Mouse (Mus musculus) megakaryocyte progenitor cell, adult 5-6 weeks (primary cell): ENCODE measurements around the gene Mthfd1l. TPM values are rescaled to one million over a fixed set of nuclear protein-coding genes. Genes with fewer than 3 reads are reported as not detected.

Source experiments
- ATAC-seq: replicated peaks from 2 replicates; pipeline ENCODE4 v1.8.0; 2016; ENCODE audit warnings: mild to moderate bottlenecking, moderate TSS enrichment, inconsistent platforms; ENCODE audit not compliant: poor library complexity
- total RNA-seq, 2 experiments: library from RNA; stranded (forward) in 1 of 2; stranded (reverse) in 1 of 2; fragments of 157-497, 149-512 nt in 1 of 2; fragments of 200-1000 nt in 1 of 2; gene quantifications; 2 replicates each; pipeline versions ENCODE4 v1.2.3 to v1.2.4; 2015 to 2017

Mthfd1l gene
- total RNA-seq, 2 experiments from 2014 or later, result 39.4 to 99.8 TPM

DNA sequence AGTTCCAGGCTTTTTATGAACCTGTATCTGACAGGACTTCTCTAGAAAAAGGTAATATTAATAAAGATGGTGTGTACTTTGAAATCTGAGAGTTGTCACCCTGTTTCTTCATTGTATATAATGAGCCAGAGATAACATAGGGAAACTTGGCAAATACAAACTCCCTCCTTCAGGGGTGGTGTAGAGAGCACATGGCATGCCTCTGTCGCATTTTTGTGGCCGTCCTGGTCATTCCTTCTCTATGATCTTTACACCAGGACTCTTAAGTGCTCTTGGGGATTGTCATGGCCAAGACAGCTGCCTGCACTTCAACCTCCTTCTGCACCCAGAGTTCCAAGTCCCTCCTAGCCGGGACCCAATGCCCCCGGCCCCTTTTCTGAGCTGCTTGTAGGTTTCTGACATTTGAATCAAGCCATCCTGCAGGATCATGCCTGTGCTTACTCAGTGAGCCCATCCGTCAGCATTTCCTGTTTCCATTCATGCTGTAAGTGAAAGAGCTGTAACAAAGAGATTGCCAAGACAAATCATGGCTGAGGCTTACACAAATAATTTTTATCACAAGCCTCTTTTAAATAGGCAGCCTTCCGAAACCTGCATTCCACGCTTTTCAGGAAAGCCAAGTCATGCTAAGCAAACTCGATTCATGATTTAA, 106.2 kb downstream of the Mthfd1l start:
- peak; percentile 54 for ATAC-seq

DNA sequence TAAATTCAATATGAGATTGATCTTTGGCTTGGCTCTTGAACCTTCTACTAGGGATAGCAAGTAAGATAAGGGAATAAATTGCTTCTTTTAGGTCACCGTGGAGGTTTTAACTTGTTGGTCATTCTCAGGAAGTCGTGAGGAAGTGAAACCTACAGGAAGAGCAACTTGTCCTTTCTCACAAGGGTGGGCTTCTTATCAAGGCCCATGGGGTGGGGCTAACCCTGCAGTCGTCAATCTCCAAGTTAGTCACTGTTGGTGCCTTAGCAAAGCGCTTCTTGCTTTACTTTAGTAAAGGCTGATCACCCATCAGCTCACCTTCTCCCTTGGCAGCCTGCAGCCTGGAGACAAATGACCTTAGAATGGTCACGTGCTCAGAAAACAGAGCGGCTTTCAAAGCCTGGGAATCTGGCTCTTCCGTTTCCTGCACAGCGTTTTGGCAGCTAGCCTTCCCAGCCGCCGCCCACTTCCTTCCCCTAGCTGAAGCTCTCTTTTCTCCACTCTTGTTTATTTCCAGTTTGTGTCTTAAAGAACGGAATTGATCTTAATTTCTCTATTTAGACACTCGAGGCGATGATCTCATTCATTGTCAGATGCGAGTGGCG, 106.8 kb downstream of the Mthfd1l start:
- peak; percentile 66 for ATAC-seq

DNA sequence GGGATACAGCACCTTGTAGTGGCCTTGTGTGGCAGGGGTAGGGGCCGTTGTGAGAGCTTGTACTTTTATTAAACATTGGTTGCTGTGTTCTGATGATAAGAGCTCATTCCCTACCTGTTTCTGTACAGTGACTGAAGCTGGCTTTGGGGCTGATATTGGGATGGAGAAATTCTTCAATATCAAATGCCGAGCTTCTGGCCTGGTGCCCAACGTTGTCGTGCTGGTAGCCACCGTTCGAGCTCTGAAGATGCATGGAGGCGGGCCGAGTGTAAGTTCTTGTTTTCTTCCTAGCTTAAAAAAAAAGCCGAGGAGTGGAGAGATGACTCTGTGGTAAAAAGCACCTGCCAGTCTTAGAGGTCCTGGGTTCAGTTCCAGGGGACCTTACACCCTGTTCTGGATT, 110.7 kb downstream of the Mthfd1l start:
- ATAC-seq, result no peak

DNA sequence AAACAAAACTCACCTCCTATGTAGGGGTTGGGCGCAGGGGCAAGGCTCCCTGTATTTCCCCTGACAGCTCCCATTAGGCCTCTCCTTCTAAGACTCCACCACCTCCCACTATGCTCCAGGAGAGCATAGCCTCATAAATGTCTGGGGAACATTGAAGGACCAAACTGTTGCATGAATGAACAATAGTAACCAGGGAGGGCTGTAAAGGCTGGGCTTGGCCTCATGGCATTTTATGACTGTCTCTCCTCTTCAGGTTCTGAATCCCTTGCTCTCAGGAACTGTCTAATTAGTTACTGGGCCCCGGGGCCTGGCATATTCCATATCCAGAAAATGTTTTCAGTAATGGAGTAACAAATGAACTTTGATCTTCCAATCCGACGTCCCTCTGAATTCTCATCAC, 112.0 kb downstream of the Mthfd1l start:
- no peak for ATAC-seq

DNA sequence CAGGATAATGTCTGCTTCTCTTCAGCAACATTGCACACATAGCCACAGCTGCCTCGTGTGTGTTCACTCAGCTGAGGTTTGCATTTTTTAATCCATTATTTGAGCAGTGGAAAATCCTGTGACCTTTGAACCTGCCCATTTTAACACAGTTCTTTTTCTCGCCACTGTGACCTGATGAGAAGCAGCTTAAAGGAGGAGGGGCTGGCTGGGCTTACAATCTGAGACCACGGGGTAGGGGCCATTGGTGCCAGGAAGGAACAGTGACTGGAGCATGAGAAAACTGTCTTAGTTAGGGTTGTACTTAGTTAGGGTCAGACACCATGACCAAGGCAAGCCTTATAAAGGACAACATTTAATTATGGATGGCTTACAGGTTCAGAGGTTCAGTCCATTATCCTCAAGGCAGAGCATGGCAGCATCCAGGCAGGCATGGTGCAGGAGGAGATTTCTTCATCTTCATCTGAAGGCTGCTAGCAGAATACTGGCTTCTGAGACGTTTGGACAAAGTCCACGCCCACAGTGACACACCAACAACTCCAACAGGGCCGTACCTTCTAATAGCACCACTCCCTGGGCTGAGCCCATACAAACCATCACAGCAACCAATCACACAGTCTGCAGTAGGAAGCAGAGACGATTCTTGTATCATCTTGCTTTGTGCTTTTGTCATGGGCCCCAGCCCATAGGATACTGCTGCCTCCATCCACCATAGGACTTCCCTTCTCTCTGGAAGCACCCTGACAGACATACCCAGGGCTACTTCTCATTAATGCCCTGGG, 112.6 kb downstream of the Mthfd1l start:
- ATAC-seq, result no peak

DNA sequence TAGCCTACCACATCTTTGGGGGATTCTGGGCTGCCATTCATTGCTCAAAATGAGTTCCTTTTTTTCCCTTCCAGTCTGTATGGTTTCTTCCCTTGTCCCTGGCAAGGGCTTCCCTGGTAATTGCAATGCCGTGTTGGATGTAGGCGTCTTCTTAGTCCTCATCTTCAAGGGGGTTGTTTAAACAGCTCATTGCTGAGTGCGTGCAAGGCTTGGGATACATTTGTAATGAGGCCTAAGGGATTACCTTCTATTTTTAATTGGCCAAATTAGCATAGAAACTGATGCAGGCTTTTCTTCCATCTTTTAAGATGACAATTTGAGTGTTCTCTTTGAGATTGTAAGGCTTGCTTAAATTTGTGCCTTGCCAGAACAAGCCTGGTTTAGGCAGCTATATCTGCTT, 114.6 kb downstream of the Mthfd1l start:
- ATAC-seq, result no peak

DNA sequence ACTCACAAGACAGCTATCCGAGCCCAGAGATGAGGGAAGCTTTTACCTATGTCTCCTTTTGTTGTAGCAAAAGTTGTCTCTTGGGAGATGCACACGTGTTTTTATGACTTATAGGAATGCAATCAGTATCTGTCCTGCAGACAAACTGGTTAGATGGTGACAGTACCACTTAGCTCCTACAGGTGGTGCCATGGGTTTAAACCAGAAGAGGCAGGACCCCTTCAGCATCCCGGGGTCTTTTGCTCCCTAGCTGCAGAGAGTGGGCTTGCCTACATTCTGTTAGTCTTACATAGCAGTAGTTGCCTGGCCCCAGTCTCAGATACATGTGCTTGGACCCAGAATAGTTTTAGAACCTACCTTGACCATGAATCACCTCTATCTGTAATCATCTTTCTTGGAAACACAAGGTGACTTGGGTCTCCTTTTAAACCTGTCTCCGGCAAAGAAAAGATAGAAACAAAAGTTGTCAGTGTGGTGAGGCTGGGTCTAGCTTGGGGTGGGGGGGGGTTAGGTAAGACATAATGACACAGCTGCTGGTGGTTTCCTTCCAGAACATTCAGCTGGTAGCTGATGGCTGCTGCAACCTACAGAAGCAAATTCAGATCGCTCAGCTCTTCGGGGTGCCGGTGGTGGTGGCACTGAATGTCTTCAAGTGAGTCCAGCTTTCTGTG, 116.0 kb downstream of the Mthfd1l start:
- ATAC-seq, result peak; percentile 54; the same call in 1 of the 2 replicates

DNA sequence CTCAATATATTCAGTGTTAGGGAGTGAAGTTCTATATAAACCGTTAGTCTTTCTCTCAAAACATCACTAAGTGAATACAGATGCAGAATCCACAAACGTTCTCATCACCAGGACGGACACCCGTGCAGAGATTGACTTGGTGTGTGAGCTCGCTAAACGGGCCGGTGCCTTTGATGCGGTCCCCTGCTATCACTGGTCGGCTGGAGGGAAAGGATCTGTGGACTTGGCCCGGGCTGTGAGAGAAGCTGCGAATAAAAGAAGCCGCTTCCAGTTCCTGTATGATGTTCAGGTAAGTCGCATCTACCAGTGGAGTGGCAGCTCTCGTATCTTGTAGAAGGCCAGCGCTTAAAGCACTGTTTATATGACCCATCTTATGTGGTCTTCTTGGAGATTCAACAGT, 117.0 kb downstream of the Mthfd1l start:
- no peak for ATAC-seq

DNA sequence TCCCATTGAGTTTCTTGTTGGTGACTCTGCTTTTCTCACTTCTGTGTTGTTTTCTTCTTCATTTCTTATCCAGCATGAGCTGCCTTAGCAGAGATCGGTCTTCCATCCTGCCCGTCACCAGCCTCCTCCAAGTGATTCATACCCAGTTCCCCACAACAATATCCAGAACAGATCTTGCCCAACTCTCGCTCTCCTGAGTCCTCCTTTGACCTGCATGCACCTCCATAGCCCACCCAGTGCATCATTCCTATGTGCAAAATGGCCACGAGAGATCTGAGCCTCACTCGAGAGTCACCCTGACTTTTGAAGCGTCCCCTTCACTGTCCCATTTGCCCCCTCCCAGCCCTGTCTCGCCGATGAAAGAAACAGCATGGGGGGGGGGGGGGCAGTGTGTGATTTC, 120.1 kb downstream of the Mthfd1l start:
- no peak for ATAC-seq

DNA sequence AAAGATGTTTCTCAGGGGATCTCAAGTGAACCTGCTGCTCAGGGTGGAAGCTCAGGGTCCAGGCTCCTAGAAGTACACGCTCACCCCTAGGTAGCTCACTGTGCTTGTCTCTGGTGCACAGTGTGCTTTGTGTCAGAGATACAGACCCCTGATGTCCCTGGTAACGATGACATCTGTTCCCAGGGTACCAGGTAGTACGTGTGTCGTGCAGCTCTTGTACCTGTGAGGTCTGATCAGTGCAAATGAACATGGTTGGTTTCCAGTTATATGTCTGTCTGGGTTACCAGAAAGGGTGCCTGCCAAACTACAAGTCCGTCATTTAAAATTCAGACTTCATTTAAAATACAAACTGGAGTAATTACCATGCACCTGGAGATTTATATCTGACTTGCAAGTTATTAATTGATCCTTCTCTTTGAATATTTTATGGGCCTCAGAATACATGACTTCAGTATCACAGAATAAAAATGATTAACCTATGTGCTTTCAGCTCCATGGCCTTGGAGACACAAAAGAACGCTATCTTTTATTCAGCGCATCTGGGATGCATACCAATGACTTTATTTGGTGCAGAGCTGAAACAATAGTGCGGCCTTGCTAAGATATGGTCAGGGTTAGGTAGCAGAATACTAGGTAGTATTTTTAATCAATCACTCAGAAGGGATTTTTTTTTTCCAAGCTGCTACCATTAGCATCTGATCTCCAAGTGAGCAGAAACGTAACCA, 121.3 kb downstream of the Mthfd1l start:
- no peak for ATAC-seq

DNA sequence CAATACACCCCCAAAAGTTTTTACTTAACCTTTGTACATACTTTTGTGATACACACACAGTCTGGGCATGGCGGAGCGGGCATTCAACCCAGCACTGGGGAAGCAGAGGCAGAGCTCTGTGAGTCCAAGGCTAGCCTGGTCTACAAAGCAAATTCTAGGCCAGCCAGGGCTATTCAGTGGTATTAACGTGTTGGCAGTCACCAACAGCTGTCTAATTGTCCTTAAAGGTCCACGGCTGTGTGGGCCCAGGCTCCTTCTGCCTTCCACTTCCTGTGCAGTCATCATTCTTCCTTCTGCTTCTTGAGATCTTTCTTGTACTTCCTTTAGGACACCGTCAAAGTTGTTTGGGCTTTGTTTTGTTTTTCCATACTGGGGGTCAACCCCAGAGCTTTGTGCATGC, 123.2 kb downstream of the Mthfd1l start:
- peak; percentile 42; the same call in 1 of the 2 replicates for ATAC-seq

DNA sequence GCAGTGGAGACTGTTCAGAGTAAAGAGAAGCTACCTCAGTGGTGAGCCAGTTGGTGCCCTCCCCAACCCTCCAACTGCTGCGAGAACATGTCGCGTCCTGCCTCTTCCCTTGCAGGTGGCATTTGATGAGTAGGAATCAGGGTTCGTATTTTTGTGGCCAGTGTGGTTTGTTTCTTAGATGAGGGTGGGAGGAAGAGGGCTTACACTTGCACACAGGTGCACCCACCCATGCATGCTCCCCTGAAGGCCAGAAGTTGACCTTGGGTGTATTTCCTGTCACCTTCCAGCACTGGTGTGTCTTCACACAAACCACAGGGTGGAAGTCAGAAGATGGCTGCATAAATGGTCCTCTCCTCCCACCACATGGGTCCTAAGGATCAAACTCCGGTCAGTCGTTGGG, 127.1 kb downstream of the Mthfd1l start:
- ATAC-seq, result no peak

DNA sequence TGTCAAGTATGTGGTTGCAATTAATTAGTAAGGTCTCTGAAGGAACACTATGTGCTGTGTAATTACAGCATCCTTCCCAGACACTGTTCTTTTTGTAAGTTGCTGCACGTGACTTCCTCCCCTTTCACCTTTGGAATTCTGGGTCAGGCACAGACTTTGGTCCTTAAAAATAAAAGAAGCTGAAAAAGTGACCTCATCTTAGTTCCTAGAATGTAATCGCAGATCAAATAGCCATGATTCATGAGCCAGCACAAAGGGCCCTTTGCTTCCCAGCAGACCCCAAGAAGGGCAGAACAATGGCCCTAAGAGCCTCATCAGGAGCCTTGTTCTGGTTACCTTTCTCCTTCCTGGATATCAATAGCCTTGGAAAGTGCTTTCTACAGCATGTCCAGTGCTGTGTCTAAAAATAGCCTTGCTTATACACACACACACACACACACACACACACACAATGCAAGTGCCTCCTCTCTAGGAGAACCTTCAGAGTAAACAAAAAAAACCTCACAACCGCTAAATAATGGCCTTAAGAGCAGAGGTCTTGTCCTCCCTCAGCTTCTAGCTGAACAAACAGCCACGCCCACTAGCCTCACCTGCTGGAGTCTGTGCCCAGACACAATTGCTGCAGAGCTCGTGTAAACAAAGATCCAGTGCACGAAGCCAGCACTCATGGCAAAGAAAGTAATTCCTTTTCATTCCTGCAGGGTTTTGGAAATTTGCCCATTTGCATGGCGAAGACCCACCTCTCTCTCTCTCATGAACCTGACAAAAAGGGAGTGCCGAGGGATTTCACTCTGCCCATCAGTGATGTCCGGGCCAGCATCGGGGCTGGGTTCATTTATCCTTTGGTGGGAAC, 133.0 kb downstream of the Mthfd1l start:
- ATAC-seq, result no peak

DNA sequence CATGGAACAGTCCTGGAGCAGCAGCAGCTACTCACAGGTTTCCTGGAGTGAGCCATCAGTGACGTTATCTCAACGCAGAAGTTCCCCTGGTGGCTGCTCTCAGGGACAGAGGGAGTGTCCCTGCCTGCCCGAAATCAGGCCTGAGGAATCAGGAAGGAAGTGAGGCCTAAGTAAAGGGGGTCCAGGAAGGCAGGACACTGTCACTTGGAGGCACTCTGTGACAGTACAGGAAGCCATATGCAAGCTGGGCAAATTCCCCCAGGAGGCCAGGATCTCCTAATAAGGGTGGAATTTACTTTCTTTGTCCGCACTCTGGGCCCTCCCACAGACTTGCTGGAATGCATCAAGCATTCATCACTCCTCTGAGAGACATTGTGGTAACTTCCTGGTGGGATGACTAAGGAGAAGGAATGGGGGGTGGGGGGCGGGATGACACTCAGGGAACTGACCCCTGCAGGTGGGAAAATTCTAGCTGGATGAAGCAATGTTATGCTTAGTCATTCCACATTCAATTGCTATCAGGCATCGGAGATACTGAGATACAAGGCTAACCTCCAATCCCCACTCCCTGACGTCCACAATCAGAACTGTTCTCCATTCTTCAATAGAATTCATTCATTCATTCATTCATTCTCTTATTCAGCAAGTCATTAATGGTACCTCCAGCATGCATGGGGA, 134.9 kb downstream of the Mthfd1l start:
- peak; percentile 91 for ATAC-seq

DNA sequence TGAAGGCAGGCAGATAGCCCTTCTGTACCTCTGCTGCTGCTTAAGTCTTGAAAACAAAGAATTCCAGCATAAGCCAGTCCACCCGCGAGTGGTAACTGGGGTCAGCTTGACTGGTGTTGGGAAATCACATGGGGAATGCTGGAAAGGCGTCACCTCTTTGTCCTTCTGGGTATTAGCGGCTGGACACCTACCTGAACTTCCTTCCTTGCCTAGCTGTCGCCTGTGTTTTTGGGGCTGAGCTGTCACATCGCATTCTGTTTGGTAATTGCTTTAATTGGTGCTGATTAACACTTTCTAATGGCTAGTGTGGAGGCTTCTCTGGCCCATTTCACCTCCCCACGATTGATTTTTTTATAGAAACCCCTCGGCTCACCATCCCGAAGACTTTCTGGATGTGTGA, 135.5 kb downstream of the Mthfd1l start:
- no peak for ATAC-seq

DNA sequence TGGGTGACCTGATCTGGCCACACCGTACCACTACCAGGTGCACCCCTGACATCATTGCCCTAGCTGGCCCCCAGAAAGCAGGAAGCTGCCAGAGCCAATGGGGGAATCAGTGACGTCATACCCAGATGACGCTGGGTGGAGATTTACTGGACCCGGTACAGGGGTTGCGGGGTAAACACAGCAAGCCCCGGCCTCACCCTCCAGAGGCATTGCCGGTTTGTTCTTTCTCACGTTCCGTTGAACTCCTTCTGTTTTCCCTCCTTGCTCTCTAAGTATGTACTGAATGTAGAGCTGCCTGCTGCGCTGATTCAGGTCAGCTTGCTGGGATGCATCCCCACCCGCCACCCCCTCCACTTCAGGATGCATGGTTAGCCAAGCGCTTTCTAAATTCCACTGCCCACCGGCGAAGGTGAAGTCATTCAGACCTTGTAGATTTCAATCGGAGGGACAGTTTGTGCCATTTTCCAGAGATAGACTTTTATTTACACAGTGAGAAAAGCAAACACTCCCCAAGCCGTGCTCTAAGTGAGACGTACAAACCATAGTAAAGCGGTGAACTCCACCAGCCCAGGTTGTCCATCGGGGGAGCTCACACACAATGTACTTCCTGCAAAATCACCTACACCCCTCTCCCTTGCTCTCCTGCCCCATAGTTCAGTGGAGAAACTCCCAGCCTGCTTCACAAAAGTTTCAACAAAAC, 138.3 kb downstream of the Mthfd1l start:
- no peak for ATAC-seq

DNA sequence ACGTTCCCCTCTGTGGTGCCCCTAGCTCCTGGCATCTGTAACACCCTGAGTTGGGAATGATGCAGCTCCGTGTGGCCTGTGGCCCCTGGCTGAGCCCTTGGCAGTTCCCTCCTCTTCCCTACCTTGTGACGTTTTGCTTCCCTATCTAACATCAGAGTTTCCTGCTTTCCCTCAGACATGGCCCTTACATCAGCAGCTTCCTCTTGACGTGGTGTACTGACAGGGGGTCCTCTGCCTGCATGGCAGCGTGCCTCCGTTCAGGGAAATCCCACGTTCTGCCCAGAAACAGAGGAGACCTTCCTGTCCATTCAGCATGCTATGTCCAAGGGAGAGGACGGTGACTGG, 138.8 kb downstream of the Mthfd1l start:
- ATAC-seq, result no peak

DNA sequence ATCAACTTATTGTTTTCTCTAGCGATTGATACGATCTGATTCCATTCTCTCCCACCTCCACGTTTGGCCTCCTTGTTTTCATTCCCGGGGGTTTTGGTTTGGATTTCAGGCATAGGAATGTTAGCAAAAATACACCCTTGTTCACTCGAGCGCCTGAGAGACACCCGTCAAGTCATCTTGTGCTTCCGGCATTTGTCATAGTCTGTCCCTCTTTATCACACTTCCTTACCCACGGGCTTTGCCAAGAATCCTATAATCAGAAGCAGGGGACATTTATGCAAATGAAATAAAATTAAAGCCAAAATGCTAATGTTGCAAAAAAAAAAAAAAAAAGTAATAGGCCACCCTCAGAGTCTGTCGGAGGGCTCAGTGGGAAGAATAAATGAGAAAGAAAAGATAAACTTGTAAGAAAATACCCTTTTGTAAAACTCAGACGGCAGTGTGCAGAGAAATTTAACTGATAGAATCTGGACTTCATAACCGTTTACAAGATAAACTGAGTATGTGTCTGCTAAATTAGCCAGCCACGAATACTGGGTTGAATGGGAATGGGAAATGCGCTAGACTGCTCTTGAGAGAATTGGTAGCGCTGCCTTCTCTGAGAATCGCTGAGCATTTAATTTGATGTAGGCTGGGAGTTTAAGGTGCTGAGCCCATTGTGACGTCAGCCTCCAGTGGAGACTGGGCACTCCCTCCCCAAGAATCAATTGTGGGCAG, 139.9 kb downstream of the Mthfd1l start:
- no peak for ATAC-seq
